7 mouse cellular contexts compared by ENCODE assay signal in the genomic region with DNA sequence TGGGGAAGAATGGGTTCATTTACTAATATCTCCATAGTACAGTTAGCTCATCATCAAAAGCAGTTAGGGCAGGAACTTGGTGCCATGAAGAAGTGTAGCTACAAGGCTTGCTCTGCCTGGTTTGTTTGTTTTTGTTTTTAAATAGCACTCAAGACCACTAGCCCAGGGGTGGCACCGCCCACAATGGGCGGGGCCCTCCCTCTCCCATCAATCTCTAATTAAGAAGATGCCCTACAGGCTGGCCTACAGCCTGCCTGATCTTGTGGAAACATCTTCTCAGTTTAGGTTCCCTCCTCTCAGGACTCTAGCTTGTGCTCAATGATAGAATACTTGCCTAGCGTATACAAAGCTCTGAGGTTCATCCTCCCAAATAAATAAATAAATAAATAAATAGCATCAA. TPM values are rescaled to one million over a fixed set of nuclear protein-coding genes. Genes with fewer than 3 reads are reported as not detected.
A peak's percentile ranks its signal among the peaks of the same experiment; 100 is the strongest.
DNase-seq lines count a peak whose midpoint lies in the region; ATAC-seq and TF ChIP-seq lines count a peak whose summit lies in the region.

No protein-coding gene starts in this region.

- no peak for DNase-seq in thymus, adult 2 months
- DNase-seq in thymus, postnatal 10 days (ENCODE audit: low spot score in 2 of 2), result no peak
- DNase-seq in embryo, embryonic 10 days (ENCODE audit: low spot score), result peak; percentile 41
- no peak for DNase-seq in adrenal gland, postnatal 25 days
- no peak for DNase-seq in right cerebral cortex, postnatal 36 days (ENCODE audit: low spot score in 2 of 2)

- no peak for TF ChIP-seq POLR2A in thymus, adult 2 months (IDR thresholded peaks at IDR 0.05; ENCODE audit: control insufficient read depth, extremely low read depth, insufficient read depth, low read length, poor library complexity)

- WGBS in thymus, adult 2 months, result 6% methylated on average over 3 of the region's 3 CpGs
- 0% methylated on average over 3 of the region's 3 CpGs for WGBS in hindbrain, embryonic 15.5 days
- 1% methylated on average over 3 of the region's 3 CpGs for WGBS in midbrain, embryonic 12.5 days

- H3K27ac ChIP-seq in thymus, adult 2 months (ENCODE audit: control insufficient read depth, insufficient read depth, low read length), result no peak overlapping the region
- peak overlapping the region; percentile 84 for H3K27ac ChIP-seq in hindbrain, embryonic 15.5 days (replicated peaks)
- peak overlapping the region; percentile 87 for H3K27ac ChIP-seq in midbrain, embryonic 12.5 days (replicated peaks)

- H3K9me3 ChIP-seq in hindbrain, embryonic 15.5 days, result no peaks in the 10 kb centered on the region
- H3K9me3 ChIP-seq in midbrain, embryonic 12.5 days, result no peaks in the 10 kb centered on the region

- peaks cover 2% of the 10 kb centered on the region for H3K4me1 ChIP-seq in thymus, adult 2 months (replicated peaks; ENCODE audit: control insufficient read depth, insufficient read depth, low read length)
- peaks cover 14% of the 10 kb centered on the region for H3K4me1 ChIP-seq in hindbrain, embryonic 15.5 days (replicated peaks)
- H3K4me1 ChIP-seq in midbrain, embryonic 12.5 days, result peaks cover 13% of the 10 kb centered on the region

- TF ChIP-seq CTCF in thymus, adult 2 months (IDR thresholded peaks at IDR 0.05; ENCODE audit: borderline replicate concordance, control insufficient read depth, extremely low read depth, insufficient read depth, low read length, poor library complexity), result no peak

- no peaks in the 10 kb centered on the region for H3K27me3 ChIP-seq in thymus, adult 2 months (ENCODE audit: control insufficient read depth, insufficient read depth, low read length)
- H3K27me3 ChIP-seq in hindbrain, embryonic 15.5 days, result no peaks in the 10 kb centered on the region
- no peaks in the 10 kb centered on the region for H3K27me3 ChIP-seq in midbrain, embryonic 12.5 days

- ATAC-seq in hindbrain, embryonic 15.5 days (ENCODE audit: low FRiP score, low read depth), result peak; percentile 50
- ATAC-seq in midbrain, embryonic 12.5 days (ENCODE audit: low FRiP score, low read depth), result peak; percentile 48; the same call in 1 of the 2 replicates

- H3K4me2 ChIP-seq in hindbrain, embryonic 15.5 days, result peak overlapping the region; percentile 88
- H3K4me2 ChIP-seq in midbrain, embryonic 12.5 days (replicated peaks), result peak overlapping the region; percentile 68

- no peaks in the 10 kb centered on the region for H3K36me3 ChIP-seq in thymus, adult 2 months (ENCODE audit: control insufficient read depth, insufficient read depth, low read length)
- H3K36me3 ChIP-seq in hindbrain, embryonic 15.5 days, result no peaks in the 10 kb centered on the region
- H3K36me3 ChIP-seq in midbrain, embryonic 12.5 days, result peaks cover 4% of the 10 kb centered on the region; the same call in 1 of the 2 replicates

- H3K4me3 ChIP-seq in thymus, adult 2 months (ENCODE audit: control insufficient read depth, insufficient read depth, low read length), result peak overlapping the region; percentile 24; the same call in 1 of the 2 replicates
- H3K4me3 ChIP-seq in hindbrain, embryonic 15.5 days, result peak overlapping the region; percentile 73
- H3K4me3 ChIP-seq in midbrain, embryonic 12.5 days, result peak overlapping the region; percentile 80

- H3K9ac ChIP-seq in hindbrain, embryonic 15.5 days, result peak overlapping the region; percentile 76
- H3K9ac ChIP-seq in midbrain, embryonic 12.5 days (replicated peaks), result peak overlapping the region; percentile 76

RNA-seq across cellular contexts. Expression of a gene that starts 0.7 kb away (rescaled TPM):
- polyA plus RNA-seq in thymus, adult 2 months (2012; rRNA removed), result 11.7 and 13.6 TPM in 2 replicates
- 15.1 and 16.3 TPM in 2 replicates for polyA plus RNA-seq in hindbrain, embryonic 15.5 days (2015; fragmentation: Nextera tagmentation; extraction: Ambion mirVana)
- 50.7 and 55.4 TPM in 2 replicates for polyA plus RNA-seq in midbrain, embryonic 12.5 days (2016; fragmentation: Nextera tagmentation; extraction: Ambion mirVana)
- total RNA-seq in adrenal gland, postnatal 25 days (2021), result 7.6 and 10.7 TPM in 2 replicates

RNA-seq across cellular contexts. Expression of a gene that starts 7.7 kb away (rescaled TPM):
- polyA plus RNA-seq in thymus, adult 2 months (2012; rRNA removed), result 14.6 and 16.9 TPM in 2 replicates
- polyA plus RNA-seq in hindbrain, embryonic 15.5 days (2015; fragmentation: Nextera tagmentation; extraction: Ambion mirVana), result 41.2 and 42.5 TPM in 2 replicates
- 39.3 and 41.0 TPM in 2 replicates for polyA plus RNA-seq in midbrain, embryonic 12.5 days (2016; fragmentation: Nextera tagmentation; extraction: Ambion mirVana)
- 35.5 and 40.7 TPM in 2 replicates for total RNA-seq in adrenal gland, postnatal 25 days (2021)

RNA-seq across cellular contexts. Expression of a gene that starts 18.6 kb away (rescaled TPM):
- 1.2 and 1.8 TPM in 2 replicates for polyA plus RNA-seq in thymus, adult 2 months (2012; rRNA removed)
- 7.6 and 8.4 TPM in 2 replicates for polyA plus RNA-seq in hindbrain, embryonic 15.5 days (2015; fragmentation: Nextera tagmentation; extraction: Ambion mirVana)
- polyA plus RNA-seq in midbrain, embryonic 12.5 days (2016; fragmentation: Nextera tagmentation; extraction: Ambion mirVana), result 7.4 and 10.2 TPM in 2 replicates
- 6.6 and 7.8 TPM in 2 replicates for total RNA-seq in adrenal gland, postnatal 25 days (2021)

RNA-seq across cellular contexts. Expression of a gene that starts 42.2 kb away (rescaled TPM):
- 1.8 and 2.1 TPM in 2 replicates for polyA plus RNA-seq in thymus, adult 2 months (2012; rRNA removed)
- 8.1 TPM in 2 replicates for polyA plus RNA-seq in hindbrain, embryonic 15.5 days (2015; fragmentation: Nextera tagmentation; extraction: Ambion mirVana)
- 8.2 and 9.2 TPM in 2 replicates for polyA plus RNA-seq in midbrain, embryonic 12.5 days (2016; fragmentation: Nextera tagmentation; extraction: Ambion mirVana)
- 3.7 and 4.3 TPM in 2 replicates for total RNA-seq in adrenal gland, postnatal 25 days (2021)

Comparison
In these comparisons a context has a peak if more than half of its experiments do, and no peak if none do; other contexts are left out.
1. H3K4me3 ChIP-seq: peak in every context shown above with its lines; median percentile 80 in midbrain, embryonic 12.5 days; 73 in hindbrain, embryonic 15.5 days; 24 in thymus, adult 2 months.